Mouse (Mus musculus) thymus, postnatal 4 days (tissue): ENCODE results near the gene Slc35g3.
A peak's percentile ranks its signal among the peaks of the same experiment; 100 is the strongest.

ENCODE experiments used
- DNase-seq: peaks from one replicate; pipeline ENCODE4 v3.0.0; 2021

Gene Slc35g3

GRCm38 (mm10) chr11:69761868-69762267 is at the start of gene Slc35g3:
Gene Slc35g3, minus strand, starts transcription at chr11:69761968.
- DNase-seq = no peak

- DNase-seq = no peak
Observed at GRCm38 (mm10) chr11:69810280-69810679, 48.5 kb upstream of the Slc35g3 start.

GRCm38 (mm10) chr11:69807641-69808040 is 45.9 kb upstream of the Slc35g3 start:
- no peak for DNase-seq

GRCm38 (mm10) chr11:69806378-69806777 is 44.6 kb upstream of the Slc35g3 start:
- DNase-seq = no peak

GRCm38 (mm10) chr11:69804972-69805909 is 43.5 kb upstream of the Slc35g3 start, which contains the start of gene Tmem102:
Gene Tmem102, minus strand, starts transcription at chr11:69805624.
- DNase-seq = peak; percentile 58

- DNase-seq = no peak
Observed at GRCm38 (mm10) chr11:69804652-69804940, 42.8 kb upstream of the Slc35g3 start.

- DNase-seq = peak; percentile 88
Observed at GRCm38 (mm10) chr11:69803786-69804651, 42.3 kb upstream of the Slc35g3 start.

- DNase-seq = no peak
Observed at GRCm38 (mm10) chr11:69803328-69803727, 41.6 kb upstream of the Slc35g3 start.

- DNase-seq = peak; percentile 88
Observed at GRCm38 (mm10) chr11:69802648-69803105, 40.9 kb upstream of the Slc35g3 start.

- peak; percentile 37 for DNase-seq
Observed at GRCm38 (mm10) chr11:69801379-69801977, 39.7 kb upstream of the Slc35g3 start, which contains the start of gene Fgf11. Gene Fgf11, minus strand, starts transcription at chr11:69801857.

- peak; percentile 37 for DNase-seq
Observed at GRCm38 (mm10) chr11:69800392-69801197, 38.8 kb upstream of the Slc35g3 start.

GRCm38 (mm10) chr11:69800138-69800391 is 38.3 kb upstream of the Slc35g3 start:
- peak; percentile 36 for DNase-seq

GRCm38 (mm10) chr11:69799394-69800137 is 37.8 kb upstream of the Slc35g3 start:
- peak; percentile 29 for DNase-seq

GRCm38 (mm10) chr11:69797924-69798323 is 36.2 kb upstream of the Slc35g3 start:
- DNase-seq = peak; percentile 19

- peak; percentile 63 for DNase-seq
Observed at GRCm38 (mm10) chr11:69795983-69796435, 34.2 kb upstream of the Slc35g3 start.

GRCm38 (mm10) chr11:69795168-69795982 is 33.6 kb upstream of the Slc35g3 start, which contains the start of gene Chrnb1:
Gene Chrnb1, minus strand, starts transcription at chr11:69795943.
- peak; percentile 92 for DNase-seq

- no peak for DNase-seq
Observed at GRCm38 (mm10) chr11:69793429-69793828, 31.7 kb upstream of the Slc35g3 start.

GRCm38 (mm10) chr11:69791420-69791819 is 29.7 kb upstream of the Slc35g3 start:
- no peak for DNase-seq

GRCm38 (mm10) chr11:69789431-69789830 is 27.7 kb upstream of the Slc35g3 start:
- no peak for DNase-seq

- DNase-seq = no peak
Observed at GRCm38 (mm10) chr11:69787306-69787705, 25.5 kb upstream of the Slc35g3 start.
